Mouse (Mus musculus) urinary bladder, postnatal 10 days (tissue): ENCODE data around the gene Fam8a1.

Source experiments
- DNase-seq: peaks from one replicate; pipeline ENCODE4 v3.0.0; 2022; ENCODE audit warnings: low spot score

Fam8a1 gene

DNA sequence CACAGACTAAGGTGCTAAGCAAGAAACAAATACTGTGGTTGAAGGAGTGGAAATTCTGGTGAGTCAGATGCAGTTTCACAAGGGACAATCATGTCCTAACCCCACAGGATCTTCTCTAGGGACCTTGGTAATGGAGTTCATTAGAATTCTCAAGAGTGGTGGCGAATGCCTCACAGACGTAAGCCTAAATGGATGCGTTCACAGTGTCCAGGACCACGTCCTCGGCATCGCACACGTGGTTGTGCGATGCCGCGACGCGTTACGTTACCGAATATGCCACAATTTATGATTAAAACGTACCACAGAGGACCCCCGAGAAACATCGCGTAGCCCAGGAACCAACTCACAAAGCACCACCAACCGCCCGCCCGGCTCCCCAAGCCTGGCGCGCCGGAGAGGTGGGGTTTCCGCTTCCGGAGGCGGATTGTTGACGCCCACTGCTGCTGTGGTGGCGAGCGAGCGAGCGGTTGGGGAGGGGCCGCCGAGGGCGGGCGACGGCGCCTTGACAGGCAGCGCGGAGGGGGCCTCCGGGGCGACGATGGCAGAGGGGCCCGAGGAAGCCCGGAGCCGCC lies at the start of gene Fam8a1:
TSS of gene Fam8a1 (plus strand) at position 475 of the 572 bp plus-strand sequence.
- DNase-seq: peak; percentile 79

DNA sequence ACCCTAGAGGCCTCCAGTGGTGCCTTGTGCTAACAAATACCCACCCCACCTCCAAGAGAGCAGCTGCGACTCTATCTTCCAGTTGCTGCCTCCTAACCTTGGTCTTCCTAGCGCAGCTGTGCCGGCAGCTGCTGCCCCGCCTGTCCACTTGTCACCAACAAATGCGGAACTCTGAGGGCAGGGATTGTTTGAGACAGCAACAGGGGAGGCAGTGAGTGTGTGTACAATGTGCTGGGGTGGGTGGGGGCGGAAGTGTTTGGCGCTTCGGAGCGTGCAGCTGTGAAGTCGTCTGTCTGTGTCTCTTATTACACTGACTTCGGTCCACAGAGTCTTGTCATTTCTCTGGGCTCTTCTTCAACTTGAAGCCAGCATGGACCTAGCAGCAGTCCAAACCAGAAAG lies 49.7 kb upstream of the Fam8a1 start:
- no peak for DNase-seq

DNA sequence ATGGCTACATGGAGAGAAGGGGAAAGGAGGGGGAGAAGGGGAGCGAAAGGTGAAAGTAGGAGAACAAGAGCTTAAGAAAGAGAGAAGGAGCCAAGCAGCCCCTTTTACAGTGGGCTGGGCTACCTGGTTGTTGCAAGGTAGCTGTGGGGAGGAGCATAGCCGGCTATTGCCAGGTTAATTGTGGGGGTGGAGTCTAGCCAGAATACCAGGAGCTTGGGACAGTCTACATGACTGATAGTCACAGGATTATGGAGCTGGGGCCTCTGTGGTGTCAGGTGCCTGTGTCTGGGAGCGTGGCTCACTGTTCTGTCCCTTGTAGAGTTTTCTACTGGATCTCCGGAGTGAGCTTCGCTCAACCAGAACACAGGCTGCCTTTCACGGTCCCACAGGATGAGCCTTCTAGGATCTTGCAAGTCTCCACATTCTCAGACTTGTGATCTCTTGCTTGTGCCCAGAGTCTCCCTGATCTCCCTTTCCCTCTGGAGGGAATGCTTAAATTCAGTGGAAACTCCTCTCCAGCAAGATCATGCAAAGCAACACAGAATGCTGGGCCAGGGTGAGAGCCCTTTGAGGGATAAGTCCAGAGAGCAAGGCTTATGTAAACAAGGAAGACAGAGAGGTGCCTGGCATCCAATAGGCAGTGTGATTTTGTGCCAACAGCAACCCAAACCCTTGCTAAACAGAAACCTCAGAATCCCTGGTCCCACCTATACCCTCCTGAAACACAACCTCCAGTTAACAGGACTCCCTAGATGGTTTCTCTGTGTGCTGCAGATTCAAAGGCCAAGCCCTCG lies 48.2 kb upstream of the Fam8a1 start:
- DNase-seq: no peak

DNA sequence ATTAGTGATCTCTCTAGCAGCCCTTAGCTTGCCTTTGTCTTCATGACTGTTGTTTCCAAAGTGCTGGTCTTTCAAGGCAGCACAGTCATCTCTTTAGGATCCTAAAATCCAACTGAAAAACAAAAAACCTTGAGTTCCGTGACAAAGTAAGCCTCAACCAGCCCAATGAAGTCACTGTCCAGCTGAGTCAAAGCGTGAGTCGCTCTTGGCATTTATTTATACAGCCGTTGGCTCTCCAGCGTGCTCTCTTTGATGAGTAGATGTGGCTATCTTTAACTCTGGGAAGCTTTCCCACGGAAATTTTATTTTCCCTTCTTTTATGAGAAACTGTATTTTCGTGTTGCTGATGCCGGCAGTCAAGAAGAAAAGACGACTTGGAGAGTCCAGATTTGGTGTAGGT lies 42.7 kb upstream of the Fam8a1 start:
- DNase-seq: no peak

DNA sequence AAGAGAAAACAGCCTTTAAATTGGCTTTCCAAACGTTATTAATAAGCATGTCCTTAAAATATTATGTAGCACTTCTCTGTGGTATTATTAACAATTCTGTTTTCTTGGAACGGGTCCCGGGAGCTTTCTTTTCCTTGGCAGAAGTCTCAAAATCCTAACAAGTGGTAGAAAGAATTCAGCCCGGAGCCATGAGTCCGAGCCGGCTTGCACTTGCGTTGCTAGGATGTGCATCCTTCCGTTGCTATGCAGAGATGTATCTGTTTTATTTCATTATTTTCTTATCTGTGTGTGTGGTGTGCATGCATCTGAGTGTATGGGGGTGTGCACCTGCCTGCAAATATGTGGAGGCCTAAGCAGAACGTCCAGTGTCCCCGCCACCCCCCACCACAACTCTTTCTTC lies 41.5 kb upstream of the Fam8a1 start:
- no peak for DNase-seq

DNA sequence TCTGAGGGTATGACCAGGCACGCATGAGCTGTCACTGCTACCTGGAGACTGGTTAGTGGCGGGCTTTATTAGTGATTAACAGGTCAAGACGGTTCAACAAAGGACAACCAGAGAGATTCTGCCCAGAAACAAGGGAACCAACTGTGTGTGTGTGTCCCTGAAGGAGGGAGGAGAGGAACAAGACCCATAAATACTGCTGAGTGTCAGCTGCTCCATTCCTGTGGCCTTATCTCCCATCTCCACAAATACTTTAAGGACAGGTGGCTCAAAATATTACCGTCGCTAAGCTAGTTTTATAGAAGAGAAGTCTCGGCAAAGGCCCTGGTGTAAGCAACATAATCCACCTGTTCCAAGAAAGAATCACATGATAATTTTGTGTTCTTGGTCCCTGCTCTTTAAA lies 39.9 kb upstream of the Fam8a1 start:
- DNase-seq: no peak

DNA sequence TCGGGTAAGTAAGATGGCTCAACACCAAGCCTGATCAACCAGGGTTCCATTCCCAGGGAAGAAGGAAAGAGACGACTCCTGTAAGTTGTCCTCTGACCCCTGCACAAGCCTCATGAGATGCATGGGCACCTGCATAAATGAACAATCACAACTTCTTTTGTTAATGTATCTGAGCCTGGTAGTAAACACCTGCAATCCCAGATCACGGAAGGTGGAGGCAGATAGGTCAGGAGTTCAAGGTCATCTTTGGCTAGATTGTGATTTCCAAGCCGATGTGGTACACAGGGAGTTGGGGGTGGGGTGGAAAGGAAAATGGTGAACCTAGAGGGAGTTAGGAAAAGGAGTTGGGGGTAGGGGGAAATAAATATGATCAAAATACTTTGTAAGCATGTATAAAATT lies 36.5 kb upstream of the Fam8a1 start:
- no peak for DNase-seq

DNA sequence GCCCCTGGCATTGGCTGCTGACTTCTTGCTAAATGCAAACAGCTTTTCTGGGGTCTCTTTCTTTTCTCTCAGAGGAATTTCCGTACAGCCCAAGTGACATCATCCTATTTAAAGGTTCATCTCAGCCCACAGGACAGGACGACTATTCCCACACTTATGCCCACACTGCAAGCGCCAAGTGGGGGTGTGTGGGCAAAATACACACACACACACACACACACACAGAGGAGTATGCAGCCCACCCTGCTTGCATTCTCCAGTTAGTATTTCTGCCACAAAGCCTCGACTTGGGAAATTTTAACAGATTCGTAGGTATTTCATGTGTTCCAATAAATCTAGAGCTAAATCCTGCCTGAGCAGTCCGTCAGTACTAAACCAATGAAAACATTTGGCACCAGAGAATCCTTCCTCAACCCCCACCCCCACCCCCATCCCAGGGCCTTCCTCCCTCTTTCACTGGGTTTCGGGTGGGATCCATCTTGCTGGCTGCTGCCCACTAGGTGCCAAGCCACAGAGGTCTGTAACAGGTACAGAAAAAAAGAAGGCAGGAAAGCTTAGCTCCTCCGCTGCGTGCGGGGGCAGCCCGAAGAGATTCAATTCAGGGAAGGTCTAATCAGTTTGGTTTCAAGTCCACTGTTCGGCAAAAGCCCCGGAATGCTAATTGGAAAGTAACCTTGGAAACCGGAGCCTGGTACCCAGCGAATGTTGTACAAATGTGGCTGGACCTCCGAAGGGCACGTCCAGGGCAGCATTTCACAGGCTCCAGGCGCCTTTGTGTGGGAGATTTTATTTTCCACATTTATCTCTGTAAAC lies 35.8 kb upstream of the Fam8a1 start:
- DNase-seq: no peak

DNA sequence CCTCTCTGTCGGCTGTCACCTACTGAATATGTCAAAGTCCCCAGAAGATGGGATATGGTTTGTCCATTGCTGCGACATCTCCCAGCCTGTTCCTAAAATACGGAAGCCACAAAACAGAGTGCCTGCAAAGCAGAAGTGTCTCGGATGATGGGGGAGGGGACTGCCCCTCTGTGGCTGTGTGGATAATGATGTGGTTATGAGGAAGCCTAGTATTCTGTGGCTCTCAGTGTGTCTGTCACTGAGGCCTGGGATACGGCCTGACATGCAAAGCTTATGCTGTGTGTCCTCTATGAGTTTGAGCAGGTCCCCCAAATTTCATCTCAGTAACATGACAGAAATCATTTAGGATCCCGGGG lies 35.2 kb upstream of the Fam8a1 start:
- no peak for DNase-seq

DNA sequence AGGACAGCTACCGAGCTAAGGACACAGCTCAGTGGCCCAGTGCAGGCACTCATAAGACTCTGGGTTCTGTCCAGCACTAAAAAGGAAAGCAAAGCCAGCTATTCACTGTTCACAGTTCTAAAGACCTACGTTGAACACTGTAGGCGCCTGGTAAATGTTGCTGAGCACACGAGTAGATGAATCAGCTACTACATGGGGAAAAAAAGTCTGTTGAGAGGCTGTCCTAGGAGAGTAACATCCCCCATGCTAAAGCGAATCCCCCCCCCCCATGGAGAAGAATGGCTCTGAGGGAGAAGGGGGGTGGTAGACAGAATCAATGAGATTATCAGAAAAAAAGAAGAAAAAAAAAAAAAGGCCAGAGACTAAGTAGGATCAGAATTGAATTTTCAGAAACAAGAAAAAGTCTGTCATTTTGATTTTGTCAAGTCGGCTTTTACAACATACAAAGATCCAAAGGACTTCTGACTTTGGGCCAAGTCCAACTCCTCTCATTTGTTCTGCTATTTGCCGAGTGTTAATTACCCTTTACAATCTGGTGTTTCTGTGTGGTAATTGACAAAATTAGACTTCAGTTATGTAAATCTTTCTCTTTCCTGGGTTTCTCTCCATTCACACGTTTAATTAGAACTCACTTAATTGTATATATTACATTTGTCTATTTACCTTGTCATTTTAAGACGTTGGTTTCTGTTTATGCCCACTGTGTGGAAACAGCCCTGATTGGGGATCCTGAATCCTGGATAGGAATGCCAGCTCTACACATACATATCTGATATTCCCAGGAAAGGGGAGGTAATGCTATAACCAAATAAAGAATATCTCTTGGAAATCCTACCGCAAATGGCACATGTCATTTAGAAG lies 28.5 kb upstream of the Fam8a1 start:
- no peak for DNase-seq

DNA sequence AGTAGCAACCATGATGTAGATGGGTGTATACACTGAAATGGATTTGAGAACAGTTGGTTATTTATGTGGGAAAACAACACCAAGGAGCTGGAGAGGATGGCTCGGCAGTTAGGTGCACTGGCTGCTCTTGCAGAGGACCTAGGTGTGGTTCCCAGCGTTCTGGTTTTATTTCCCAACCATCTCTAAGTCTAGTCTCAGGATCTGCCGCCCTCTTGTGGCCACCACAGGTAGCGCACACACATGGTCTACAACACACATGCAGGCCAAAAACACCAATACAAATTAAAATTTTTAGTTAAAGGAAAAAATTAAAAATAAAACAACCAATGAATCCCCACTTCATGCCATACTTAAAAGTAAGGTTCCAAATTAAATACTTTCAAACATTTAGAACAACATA lies 27.0 kb upstream of the Fam8a1 start:
- DNase-seq: no peak

DNA sequence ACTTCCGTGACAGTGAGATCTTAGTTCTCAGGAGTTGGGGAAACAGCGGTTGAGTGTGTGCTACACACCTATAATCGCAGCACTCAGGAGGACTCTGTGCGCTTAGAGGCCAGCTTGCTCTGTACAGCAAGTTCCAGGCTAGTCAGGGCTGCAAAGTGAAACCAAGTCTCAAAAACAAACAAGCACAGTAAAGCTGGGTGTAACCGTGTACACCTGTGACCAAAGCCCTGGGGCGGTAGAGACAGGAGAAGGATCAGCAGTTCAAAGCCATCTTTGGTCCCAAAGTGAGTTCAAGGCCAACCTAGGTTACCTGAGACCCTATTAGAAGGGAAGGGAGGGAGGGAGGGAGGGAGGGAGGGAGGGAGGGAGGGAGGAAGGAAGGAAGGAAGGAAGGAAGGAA lies 25.1 kb upstream of the Fam8a1 start:
- no peak for DNase-seq

DNA sequence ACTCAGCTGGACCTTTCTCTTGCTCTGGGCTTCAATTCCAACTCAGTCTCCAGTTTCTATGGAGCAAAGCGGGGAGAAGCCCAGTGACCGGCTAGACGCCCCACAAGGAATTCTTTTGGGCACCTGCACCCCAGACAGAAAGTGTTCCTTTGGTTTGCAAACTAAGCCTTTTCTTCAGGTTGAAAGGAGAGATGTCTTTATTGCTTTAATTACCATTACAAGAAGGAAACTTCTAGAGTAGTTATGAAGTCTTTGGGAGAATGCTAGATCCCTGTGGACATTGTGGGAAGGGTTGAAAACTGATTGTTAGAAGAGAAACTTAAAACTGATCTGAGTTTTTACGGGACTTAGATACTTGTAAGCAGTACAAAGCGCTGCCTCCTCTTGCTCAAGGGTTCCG lies 23.8 kb upstream of the Fam8a1 start:
- DNase-seq: no peak

DNA sequence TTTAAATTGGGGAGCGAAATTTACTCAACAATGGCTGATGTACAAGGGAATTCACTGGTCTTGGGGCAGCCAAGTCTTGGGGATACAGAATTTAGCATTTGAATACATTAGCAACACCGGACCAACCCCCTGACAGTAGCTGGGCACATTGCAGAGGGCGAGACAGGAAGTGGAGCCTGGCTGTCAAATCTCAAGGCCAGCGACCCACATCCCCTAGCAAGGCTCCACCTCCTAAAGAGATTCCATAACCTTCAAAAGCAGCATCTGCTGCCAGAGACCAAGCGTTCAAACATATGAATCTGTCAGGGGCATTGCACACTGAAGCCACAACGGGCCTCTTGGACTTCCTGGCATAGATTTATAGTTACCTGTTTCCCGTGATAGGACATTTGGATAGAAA lies 17.5 kb upstream of the Fam8a1 start:
- DNase-seq: no peak

DNA sequence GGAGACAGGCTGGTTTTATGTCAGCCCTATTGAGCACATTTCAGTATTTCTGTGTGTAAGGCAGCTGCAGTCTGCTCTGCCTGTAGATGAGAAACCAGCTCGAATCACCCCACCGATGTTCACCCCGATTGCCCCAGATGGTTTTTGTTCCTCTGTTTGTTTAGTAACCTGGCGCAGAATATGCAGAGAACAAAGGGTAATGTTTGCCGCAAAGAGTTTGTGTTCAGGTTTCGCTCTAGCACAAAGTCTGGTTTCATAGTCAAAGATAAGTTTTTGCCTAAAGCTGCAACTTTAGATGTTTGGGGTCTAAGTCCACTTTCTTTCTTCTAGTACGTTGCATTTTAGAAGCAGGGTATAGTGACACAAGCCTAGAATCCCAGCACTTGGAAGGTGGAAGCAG lies 16.7 kb upstream of the Fam8a1 start:
- DNase-seq: no peak

DNA sequence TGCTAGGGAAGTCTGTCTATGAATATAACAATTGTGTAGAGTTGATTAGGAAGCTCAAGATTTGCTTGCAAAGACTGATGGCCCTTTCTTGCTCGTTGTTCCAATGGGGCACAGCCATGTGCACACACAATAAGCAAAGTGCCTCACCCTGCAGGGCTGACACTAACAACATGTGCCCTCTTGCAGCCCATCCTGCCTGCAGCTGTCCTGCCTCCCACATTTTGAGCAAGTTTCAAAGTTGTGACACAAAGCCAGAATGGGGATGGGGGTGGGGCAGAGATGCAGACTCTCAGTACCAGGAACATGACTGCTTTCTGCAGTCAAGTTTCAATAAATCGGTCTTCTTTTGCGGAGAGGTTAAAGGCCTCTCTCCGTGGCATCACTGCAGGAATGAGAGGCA lies 15.7 kb upstream of the Fam8a1 start:
- no peak for DNase-seq

DNA sequence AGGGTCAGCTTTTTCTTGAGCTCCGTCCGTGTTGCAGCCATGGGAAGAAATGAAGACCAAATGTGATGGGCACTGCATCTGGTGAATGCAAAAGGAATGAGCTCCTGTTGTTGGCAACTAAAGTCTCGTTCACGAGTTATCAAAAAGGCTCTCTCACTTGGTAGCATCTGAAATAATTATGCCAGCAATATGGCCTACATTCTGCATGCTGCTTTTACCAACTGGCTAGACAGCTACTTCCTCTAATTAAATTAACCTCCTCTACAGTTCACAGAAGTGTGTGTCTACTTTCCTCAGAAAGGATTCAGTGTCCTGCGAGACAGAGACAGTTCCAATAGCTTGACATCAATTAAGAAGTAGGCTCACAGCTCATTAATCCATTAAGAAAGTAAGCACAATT lies 14.8 kb upstream of the Fam8a1 start:
- no peak for DNase-seq

DNA sequence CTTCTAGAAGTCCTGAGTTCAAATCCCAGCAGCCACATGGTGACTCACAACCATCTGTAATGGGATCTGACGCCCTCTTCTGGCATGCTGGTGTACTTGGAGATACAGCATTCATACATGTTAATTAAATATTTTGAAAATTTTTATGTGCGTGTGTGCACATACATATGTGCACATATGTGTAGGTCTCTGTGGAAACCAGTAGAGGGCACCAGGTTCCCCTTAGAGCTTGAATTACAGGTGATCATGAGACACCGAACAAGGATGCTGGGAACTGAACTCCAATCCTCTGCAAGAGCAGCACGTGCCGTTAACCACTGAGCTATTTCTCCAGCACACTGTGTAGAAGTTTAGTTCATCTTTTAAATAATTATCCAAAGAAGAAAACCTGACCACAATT lies 10.1 kb upstream of the Fam8a1 start:
- no peak for DNase-seq

DNA sequence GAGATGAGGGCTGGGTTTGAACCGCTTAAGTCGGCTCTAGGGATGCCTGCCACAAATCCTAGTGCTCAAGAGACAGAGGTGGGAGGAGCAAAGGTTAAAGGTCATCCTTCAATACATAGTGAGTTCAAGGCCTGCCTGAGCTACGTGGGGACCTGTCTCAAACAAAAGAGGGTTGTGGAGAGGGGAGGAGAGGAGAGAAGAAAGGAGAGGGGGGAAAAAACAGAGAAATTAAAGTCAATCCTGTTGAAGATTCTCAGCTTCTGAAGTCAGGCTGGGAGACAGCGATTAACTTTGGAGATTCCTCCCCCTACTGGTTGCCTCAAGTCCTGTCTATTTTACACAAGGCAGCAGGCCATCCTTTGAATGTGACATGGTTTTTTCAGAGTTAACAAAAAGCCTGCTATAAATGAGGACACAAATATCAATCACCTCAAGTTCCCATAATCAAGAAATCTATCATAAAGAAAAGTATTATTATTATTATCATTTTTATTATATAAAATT lies 5.8 kb upstream of the Fam8a1 start:
- DNase-seq: no peak

DNA sequence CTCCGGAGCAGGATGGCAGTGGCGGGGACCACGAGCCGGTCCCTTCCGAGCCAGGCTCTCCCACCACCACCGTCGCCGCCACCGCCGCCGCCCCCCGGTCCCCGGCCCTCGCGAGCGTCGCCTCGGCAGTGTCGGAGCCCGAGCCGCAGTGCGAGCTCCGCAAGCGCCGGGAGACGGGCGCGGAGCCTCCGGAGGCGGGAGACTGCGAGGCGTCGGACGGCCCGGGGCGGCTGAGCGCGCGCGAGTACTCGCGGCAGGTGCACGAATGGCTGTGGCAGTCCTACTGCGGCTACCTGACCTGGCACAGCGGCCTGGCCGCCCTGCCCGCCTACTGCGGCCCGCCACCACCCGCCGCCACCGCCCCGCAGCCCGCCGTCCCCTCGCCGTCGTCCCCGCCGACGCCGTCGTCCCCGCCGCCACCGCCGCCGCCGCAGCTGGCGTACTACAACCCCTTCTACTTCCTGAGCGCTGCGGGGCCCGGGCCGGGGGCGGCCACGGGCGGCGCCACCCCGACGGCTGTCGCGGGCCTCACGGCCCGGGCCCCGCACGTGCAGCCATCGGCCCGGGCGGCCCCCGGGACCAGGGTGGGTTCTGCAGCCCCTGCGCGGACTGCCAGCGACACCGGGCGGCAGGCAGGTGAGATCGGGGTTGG lies 424 bp downstream of the Fam8a1 start:
- DNase-seq: no peak

DNA sequence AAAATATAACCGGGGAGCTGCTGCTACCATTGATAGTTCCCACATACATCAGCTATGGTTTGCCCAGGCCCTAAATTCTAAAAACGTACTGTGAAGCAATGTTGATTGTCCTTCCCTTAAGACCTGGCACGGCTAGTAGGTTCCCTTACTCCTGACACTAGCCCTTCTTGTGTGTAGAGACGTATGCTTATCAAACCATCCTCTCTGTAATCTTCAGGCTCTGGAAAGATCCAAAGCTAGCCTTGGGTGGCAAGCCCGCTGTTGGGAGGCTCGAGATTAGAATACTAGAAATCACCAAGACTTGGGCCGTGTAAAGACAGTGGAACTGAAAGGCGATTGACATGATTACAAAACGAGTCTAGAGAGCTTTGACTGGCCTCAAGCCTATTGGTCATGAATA lies 1.2 kb downstream of the Fam8a1 start:
- no peak for DNase-seq

DNA sequence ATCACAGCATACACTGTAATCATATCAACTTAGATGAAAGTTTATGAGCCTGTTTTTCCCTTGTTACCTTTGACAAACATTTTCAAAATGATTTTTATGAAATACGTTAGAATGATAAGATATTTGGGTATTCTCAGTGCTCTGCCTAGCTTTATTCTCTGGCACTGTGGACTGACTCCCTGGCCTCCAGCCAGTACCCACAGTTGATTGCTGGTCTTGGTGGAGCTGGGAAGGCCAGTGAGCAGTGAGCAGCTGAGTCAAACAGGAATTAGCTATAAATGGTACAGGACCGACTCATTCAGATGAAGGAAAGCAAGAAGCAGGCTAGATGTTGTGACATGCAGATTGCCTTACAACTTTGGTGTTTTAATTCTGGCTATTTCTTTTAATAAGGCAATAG lies 5.3 kb downstream of the Fam8a1 start:
- DNase-seq: no peak
